Mouse (Mus musculus) layer of hippocampus, adult 2 months (tissue): ENCODE data around the gene Rad51b. TPM values are rescaled to one million over a fixed set of nuclear protein-coding genes. Genes with fewer than 3 reads are reported as not detected.

ENCODE experiments used
- DNase-seq, 2 experiments: peaks; one replicate each; pipeline ENCODE4 v3.0.0; 2022; ENCODE audit warnings: low spot score in 2 of 2
- H3K27ac ChIP-seq: fragments of 200-600 bp; 2 replicates; pipeline ENCODE4 v1.8.1; 2022
- H3K4me3 ChIP-seq: fragments of 200-600 bp; 2 replicates; pipeline ENCODE4 v1.8.1; 2022; ENCODE audit warnings: mild to moderate bottlenecking
- CTCF ChIP-seq: fragments of 200-600 bp; conservative IDR thresholded peaks from 2 replicates; pipeline ENCODE4 v1.8.1; 2022; ENCODE audit warnings: antibody characterized with exemption, mild to moderate bottlenecking, moderate library complexity
- total RNA-seq, 2 experiments: library from RNA; stranded (reverse); gene quantifications; 2 replicates each; pipeline ENCODE4 v1.2.3; 2021

Rad51b gene
- total RNA-seq, 2 experiments from 2014 or later: 0.18 TPM; not detected in 1

DNA sequence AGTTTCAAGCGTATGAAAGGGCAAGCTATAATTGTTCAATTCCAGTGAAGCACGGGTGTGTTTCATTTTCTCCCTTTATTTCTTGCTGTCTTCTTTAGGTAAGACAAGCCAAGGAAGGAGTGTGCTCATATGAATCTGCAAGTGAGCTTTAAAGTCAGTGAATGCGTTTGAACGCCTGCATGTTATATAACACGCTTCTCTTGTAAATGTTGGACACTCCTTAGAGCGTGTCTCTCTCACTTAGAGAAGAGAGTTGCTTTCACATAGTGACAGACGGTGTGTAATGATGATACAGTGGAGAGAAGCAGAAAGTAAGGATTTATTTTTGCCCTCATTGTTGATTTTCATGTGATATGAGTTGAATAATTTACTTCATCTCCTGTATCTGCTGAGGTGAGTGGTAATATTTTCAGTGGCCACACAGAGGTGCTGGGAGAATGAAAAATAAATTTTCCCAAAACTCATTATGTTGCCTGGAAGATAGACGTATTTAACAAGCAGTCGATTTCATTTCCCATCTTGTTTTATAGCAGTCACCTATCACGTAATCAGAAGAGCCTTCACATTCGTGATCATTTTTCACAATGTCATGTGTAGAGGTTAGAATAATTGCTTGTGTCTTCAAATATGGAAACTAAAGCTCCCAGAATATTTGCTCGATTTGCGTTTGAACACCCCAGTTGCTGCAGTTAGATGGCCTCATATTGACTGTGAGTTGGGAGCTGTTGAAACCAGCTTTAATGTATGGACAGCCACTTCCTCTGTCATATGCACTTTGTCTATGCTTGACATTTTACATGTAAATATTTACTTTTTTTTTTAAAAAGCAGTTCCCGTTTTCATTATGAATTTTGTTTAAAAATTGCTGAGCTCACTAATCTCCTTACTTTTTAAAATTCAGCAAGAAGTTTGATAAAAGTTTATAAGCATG lies 228.1 kb downstream of the Rad51b start:
- no peak for DNase-seq
- H3K27ac ChIP-seq: no peak overlapping the region
- no peak overlapping the region for H3K4me3 ChIP-seq
- TF ChIP-seq CTCF: peak; percentile 61

DNA sequence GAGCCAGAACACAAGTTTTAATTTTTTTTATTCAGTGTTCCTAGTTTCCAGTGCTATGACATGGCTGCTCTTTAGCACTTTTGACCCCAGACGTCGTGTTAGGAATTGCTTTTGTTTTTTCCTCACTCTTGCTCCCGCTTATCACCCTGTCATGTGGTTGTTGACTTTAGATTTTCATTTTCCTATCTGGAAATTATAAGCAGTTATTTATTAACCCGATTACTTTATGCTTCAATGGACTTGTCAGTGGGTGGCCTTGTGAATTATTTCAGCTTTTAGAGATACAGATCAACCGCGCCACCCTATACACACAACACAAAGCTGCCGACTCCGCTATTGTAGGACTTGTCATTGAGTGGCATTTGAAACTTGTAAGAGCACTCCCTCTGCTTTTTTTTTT lies 228.8 kb downstream of the Rad51b start:
- no peak overlapping the region for H3K27ac ChIP-seq
- no peak for TF ChIP-seq CTCF
- no peak overlapping the region for H3K4me3 ChIP-seq
- no peak for DNase-seq

DNA sequence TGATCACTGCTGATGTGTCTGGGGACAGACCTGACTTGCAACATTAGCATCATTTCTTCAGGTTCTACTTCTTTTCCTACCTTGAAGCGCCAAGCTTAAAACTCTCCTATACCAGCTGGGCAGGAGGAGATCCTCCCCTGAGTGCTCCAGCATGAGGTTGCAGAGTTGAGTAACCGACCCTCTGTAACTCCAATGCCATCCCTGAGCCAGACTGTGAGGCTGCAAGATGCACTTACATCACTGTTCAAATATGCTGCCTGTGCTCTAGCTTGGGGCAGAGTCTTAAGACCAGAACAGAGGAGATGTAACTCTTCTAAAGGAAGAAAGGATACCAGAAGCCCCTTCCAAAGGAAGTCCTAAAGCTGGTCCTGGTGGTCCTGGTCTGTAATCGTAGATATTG lies 230.1 kb downstream of the Rad51b start:
- Histone ChIP-seq H3K27ac (no peak overlapping the region), H3K4me3 (no peak overlapping the region)
- DNase-seq: no peak
- no peak for TF ChIP-seq CTCF

DNA sequence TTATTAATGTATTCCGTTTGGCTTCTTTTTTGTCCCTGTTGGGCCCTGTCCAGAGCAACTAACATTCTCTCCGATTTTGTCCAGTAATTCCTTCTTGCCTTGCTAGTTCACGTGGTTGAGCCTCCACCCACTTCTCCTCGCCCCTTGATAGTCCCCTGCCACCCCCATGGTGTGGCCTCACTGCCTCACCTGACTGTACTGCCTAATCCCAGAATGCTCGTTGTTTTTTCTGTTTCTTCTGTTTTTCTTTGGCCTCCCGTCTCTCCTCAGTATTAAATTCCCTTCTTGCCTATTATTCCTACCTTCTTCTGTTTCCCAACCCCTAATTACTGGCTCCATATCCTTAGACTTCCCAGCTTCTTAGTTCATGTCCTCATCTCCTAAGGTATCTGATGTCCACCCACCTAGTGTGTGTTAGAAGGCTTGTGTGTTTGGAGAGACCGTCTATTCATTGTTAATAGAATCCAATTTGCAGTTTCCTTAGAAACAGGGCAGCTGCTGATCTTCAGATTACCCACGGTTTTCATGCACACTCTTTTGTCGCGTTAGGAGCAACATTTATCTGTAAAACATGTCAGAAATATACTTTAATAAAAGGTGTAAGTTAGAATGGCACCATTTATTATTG lies 233.3 kb downstream of the Rad51b start:
- Histone ChIP-seq H3K27ac (no peak overlapping the region), H3K4me3 (no peak overlapping the region)
- DNase-seq: no peak
- TF ChIP-seq CTCF: no peak

DNA sequence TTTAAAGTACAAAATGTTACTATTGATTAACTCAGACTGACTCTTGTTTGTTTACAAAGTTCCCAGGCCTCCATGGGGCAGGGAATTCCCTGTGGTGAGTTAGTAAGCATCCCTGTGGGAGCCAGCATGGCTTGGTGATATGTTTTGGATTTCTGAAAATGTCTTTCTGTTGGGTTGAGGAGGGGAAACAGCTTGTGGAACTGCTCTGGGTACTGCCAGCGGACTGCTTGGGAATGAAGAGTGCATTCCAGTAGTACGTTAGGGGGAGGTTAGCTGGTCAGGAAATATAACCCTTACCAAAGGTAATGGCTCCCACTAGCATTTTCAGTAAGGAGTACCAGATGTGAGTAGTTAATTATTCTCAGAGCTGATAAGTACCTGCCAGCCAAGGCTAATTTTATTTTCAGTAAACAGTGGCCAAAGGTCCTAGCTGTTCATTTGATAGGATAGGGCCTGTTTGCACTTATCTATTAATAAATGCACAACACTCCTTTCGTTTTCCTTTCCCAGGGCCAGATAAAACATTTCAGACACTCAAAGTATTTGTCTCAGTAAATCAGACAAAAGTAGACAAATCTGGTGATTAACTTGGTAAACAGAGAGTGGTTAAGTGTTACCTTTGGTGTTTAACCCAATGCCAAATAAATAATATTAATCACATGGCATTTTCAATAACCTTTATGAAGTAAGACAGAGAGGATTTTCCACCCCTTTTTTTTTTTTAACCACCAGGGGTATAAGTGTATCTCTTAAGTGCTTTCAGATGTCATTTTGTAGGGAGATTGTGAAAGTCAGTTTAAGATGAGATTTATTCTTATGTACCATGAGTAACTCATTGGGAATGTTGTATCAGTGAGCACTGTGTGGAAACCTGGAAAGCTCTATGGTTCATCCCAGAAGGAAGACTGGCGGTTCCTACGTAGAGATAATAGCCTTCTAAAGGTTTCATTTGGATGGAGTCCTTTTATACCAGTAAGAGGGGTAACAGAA lies 235.0 kb downstream of the Rad51b start:
- TF ChIP-seq CTCF: 0 out of 2 replicates have a peak, but pooled peaks have one; percentile 4
- Histone ChIP-seq H3K27ac (no peak overlapping the region), H3K4me3 (no peak overlapping the region)
- DNase-seq: no peak

DNA sequence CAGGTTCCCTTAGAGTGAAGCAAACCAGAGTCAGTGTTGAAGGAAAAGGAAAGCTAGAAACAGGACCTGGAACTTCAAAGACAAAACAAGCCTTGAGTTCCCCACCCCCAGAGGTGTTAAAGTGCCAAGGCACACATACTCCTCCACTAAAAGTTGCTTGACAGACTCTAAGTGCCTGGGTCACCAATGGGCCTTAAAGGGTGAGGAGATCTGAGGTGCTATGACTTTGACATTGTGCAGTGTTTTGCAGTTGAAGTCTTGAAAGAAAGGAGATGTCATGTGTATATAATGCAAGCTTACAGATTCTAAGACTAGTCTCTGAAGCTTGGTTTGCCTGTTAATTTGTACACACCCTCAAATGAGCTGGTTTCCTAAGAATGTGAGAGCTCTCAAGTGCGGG lies 237.7 kb downstream of the Rad51b start:
- no peak for TF ChIP-seq CTCF
- no peak for DNase-seq
- Histone ChIP-seq H3K4me3 (no peak overlapping the region), H3K27ac (no peak overlapping the region)

DNA sequence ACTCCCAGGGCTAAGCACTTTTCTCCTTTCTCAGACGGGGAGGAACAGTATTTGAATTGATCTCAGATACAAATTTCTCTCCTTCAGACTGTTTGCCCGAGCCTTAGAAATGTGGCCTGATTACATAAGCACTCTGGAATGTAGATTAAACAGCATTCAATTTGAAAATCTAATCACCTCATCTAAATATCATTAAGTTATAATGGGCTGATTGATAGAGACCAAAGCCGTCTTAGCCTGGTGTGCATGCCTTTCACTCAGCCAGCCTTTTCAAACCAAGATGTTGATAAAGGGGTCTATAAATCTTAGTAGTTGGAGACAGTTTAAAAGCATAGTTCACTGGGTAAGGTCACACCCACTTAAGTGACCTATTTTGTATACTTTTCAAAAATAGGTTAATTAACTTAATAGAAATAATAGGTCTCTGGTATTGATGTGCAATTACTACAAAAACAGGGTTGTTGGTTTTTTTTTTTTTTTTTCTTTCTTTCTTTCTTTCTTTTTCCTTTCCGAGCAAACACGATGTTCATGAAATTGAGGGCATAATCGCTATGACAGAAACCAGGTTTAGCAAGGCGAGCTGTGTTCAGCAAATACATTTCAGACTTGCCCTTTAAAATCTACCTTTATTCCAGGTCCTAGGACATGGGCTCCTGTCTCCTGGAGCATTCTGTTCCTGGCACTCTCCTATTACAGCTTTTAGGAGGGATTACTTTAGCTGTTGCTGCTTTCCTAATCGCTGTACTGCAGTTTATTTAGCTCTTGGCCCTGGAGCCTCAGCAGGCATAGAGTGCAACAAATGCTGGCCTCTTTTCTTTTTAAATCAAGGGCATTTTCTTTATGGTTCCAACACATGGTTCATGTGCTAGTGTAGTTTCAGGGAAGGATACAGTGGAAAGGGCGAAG lies 238.7 kb downstream of the Rad51b start:
- no peak for DNase-seq
- no peak overlapping the region for H3K27ac ChIP-seq
- no peak overlapping the region for H3K4me3 ChIP-seq
- no peak for TF ChIP-seq CTCF

DNA sequence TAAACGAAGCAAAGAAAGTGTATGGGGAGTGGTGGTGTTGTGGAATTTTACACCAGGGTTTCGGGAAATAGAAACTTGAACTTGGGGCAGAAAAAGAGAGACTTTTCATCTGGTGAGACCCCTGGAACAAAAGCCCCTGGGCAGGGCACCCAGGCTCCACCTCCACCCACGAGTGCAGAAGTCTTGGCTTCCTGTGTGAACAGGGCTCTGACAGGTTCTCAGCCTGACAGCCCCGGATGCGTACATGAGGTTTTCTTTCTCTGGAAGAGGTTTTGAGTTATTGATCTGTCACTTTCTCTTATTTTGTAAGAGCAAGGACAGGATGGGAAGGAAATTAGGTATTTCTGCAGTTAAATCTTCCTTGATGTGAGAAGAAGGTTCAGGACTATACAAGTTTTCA lies 243.1 kb downstream of the Rad51b start:
- TF ChIP-seq CTCF: no peak
- DNase-seq: no peak

DNA sequence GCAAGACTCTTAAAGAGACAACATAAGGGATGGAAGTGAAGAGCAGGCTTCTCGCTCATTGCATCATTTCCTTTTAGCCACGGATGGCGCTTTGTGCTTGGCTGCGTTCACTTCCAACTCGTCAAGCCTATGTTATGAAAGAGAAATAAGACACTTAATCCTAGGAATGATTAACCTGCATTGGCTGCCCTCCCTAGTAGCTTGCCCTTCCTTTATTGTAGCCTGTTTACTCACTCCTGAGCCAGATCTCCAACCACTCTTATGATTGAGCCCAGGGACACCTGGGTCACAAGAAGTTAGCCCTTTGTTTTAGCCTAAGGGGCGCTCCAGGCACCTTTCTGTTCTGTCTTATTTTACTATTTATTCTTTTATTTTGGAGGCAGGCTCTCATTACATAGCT lies 244.5 kb downstream of the Rad51b start:
- no peak for DNase-seq

More for the DNA sequence above, 243.1 kb downstream of the Rad51b start:
- Histone ChIP-seq H3K27ac (no peak overlapping the region), H3K4me3 (no peak overlapping the region)

DNA sequence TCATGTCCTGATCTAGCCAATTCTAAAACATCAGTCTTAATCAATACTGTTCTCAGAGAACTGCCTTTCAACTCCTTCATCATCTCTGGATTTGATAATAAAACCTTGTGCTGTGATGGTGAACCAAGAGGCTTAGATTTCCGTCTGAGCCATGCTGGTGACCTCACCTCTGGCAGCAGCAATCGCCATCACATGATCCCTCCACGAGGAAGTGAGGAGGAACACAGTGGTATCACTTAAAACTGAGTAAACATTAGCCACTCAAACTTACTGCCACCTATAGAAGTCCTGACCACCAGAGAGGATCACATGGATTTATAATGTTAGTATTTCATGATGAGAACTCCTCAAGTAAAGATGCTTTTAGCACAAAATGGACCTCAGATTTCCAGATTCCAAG lies 248.0 kb downstream of the Rad51b start:
- DNase-seq: no peak
- no peak for TF ChIP-seq CTCF
- no peak overlapping the region for H3K4me3 ChIP-seq
- H3K27ac ChIP-seq: no peak overlapping the region

More for the DNA sequence above, 244.5 kb downstream of the Rad51b start:
- Histone ChIP-seq H3K4me3 (no peak overlapping the region), H3K27ac (no peak overlapping the region)
- no peak for TF ChIP-seq CTCF

DNA sequence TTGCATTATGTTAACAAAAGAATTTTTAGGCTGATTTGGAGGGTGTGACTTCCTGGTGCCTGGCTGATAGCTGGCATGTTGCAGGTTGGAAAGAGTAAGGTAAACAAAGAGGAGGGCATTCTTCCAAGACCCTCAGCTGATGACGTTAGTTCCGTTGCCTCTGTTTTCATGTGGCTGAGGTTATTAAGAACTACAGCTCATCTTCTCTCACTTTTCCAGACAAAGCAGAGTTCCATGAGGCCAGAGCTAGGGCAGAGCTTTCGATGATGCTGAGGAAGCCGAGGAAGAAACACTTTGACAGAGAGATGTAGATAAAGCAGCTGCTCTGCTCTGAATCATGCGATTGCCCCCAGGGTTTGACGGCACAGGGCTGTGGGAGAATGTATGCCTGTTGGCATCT lies 250.5 kb downstream of the Rad51b start:
- TF ChIP-seq CTCF: no peak
- Histone ChIP-seq H3K27ac (no peak overlapping the region), H3K4me3 (no peak overlapping the region)
- DNase-seq: no peak
